ENCODE assay signal across 15 mouse cellular contexts in the genomic region with DNA sequence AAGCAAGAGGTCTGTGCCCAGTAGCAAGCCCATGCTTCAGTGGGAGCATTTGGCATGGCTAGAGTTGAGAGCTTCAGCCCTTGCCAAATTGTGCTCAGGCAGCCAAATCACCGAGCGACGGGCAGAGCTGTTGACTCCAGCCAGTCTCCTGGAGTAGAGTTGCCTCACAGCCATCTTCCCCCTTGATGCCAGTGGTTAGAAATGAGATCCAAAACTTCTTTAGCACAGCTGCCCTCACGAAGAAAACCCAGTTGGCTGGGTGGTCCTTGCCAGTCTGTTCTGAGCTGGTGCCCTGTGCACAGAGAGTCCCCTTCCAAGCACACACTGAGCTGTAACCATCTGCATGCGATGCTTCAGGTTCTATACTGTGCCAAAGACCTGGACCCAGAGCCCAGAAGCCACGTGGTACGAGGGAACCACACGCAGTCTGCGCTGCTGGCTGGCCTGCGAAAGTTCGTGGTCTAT.
DNase-seq lines count a peak whose midpoint lies in the region; ATAC-seq lines count a peak whose summit lies in the region.
"Had no signal": no experiment of that assay in that cellular context is flagged by ENCODE, and none has a peak within 500 bp of the region (broad histone marks: within the 10 kb centered on the region; RNA-seq: fewer than 3 reads in every experiment).

No protein-coding gene starts in this region.

- ATAC-seq in erythroid progenitor cell, adult 5-6 weeks (replicated peaks; ENCODE audit: low FRiP score, poor library complexity, severe bottlenecking), result no peak
- ATAC-seq: CD4-positive, CD25-positive, alpha-beta regulatory T cell, adult 4 months had no signal

- DNase-seq in adrenal gland, postnatal 10 days, result peak; percentile 32
- no peak for DNase-seq in adrenal gland, adult (ENCODE audit: inconsistent age in 2 of 2, low spot score in 1 of 2)
- peak; percentile 39 to 47 for DNase-seq in layer of hippocampus, postnatal 10 days (ENCODE audit: low spot score in 2 of 2)
- DNase-seq in layer of hippocampus, adult 9-10 months (ENCODE audit: low spot score), result no peak
- peak; percentile 57 to 58 for DNase-seq in right cerebral cortex, postnatal 10 days (ENCODE audit: low spot score in 2 of 2)
- no peak for DNase-seq in right cerebral cortex, postnatal 36 days (ENCODE audit: low spot score in 2 of 2)
- no peak for DNase-seq in kidney, postnatal 10 days
- DNase-seq: heart, postnatal 14 days; kidney, adult 2 months; kidney, postnatal 4 days; lung, postnatal 10 days; right cerebral cortex, postnatal 14 days; thymus, postnatal 14 days had no signal

Comparison
In these comparisons a context has a peak if more than half of its experiments do, and no peak if none do; other contexts are left out.
1. DNase-seq: peak in adrenal gland, postnatal 10 days (single experiment), layer of hippocampus, postnatal 10 days (2 of 2) and right cerebral cortex, postnatal 10 days (2 of 2); none in adrenal gland, adult (0 of 2), layer of hippocampus, adult 9-10 months (single experiment), right cerebral cortex, postnatal 36 days (0 of 2) and kidney, postnatal 10 days (single experiment).